ENCODE assay signal across 25 mouse cellular contexts in the genomic region with DNA sequence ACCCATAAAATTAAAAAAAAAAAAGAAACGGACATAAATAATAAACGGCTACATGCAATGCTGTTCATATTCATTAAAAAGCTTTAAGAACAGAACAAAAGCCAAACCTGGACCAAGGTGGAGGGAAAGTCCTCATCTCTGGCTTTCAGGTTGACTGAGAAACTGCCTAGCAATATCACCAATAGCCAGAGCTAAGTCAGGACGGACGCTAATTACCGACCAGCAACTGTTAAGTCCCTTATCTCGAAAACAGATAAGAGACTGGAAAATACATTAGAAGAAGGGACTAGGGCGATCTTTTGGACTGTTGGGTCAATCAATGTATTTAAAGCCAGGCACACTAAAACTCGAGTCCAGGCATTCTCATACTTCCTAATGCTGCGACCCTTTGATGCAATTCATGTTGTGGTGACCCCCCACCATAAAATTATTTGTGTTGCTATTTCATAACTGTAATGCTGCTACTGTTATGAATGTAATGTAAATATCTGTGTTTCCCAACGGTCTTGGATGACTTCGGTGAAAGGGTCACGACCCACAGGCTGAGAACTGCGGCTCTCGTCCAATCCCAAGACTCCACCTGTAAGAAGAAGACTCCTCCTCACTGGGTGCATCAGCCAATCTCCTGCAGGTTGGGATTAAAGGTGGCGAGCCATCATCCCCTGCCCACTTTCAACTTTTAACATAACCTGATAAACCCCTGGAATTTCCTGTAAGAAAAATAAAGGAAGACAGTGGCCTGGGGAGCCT. TPM values are rescaled to one million over a fixed set of nuclear protein-coding genes. Genes with fewer than 3 reads are reported as not detected.
A peak's percentile ranks its signal among the peaks of the same experiment; 100 is the strongest.
DNase-seq lines count a peak whose midpoint lies in the region; ATAC-seq and TF ChIP-seq lines count a peak whose summit lies in the region.
"Had no signal": no experiment of that assay in that cellular context is flagged by ENCODE, and none has a peak within 500 bp of the region (broad histone marks: within the 10 kb centered on the region; RNA-seq: fewer than 3 reads in every experiment).

No protein-coding gene starts in this region.

- no peak for DNase-seq in liver, embryonic 14.5 days (ENCODE audit: low read depth in 3 of 3, low spot score in 3 of 3)
- no peak for DNase-seq in liver, embryonic 11.5 days (ENCODE audit: low spot score)
- no peak for DNase-seq in gastrocnemius, adult 18-20 months (ENCODE audit: low spot score)
- DNase-seq in thymus, postnatal 10 days (ENCODE audit: low spot score in 2 of 2), result no peak
- DNase-seq: adrenal gland, adult 8-10 months; adrenal gland, postnatal 25 days; cerebellum, adult 18-20 months; cerebellum, adult 9-10 months; cerebellum, postnatal 14 days; forebrain, postnatal 0 days; gastrocnemius, postnatal 25 days; heart, adult 18-20 months; heart, postnatal 14 days; heart, postnatal 4 days had no signal

- peak overlapping the region; percentile 7; the same call in 1 of the 2 replicates for H3K9ac ChIP-seq in intestine, postnatal 0 days (ENCODE audit: low read depth, low read length)
- no peak overlapping the region for H3K9ac ChIP-seq in intestine, embryonic 16.5 days (ENCODE audit: low read depth, low read length)
- H3K9ac ChIP-seq in liver, embryonic 14.5 days (replicated peaks), result no peak overlapping the region
- no peak overlapping the region for H3K9ac ChIP-seq in liver, embryonic 11.5 days (ENCODE audit: low read depth, low read length)
- H3K9ac ChIP-seq: embryonic facial prominence, embryonic 12.5 days; embryonic facial prominence, embryonic 15.5 days; forebrain, postnatal 0 days; heart, embryonic 13.5 days; hindbrain, embryonic 14.5 days had no signal

- no peak for ATAC-seq in intestine, postnatal 0 days
- ATAC-seq in intestine, embryonic 16.5 days, result no peak
- ATAC-seq in liver, embryonic 14.5 days (ENCODE audit: insufficient read depth), result no peak
- no peak for ATAC-seq in liver, embryonic 11.5 days (replicated peaks; ENCODE audit: low FRiP score)
- ATAC-seq in megakaryocyte-erythroid progenitor cell, adult 5-6 weeks (replicated peaks; ENCODE audit: low FRiP score, low TSS enrichment, poor library complexity, severe bottlenecking), result peak; percentile 64
- ATAC-seq: activated CD4-positive, CD25-positive, alpha-beta regulatory T cell, adult 4 months; forebrain, embryonic 14.5 days; forebrain, postnatal 0 days; hindbrain, postnatal 0 days had no signal

- no peaks in the 10 kb centered on the region for H3K27me3 ChIP-seq in intestine, postnatal 0 days (replicated peaks; ENCODE audit: control insufficient read depth, insufficient read depth, low read length)
- no peaks in the 10 kb centered on the region for H3K27me3 ChIP-seq in intestine, embryonic 16.5 days (replicated peaks; ENCODE audit: control insufficient read depth, insufficient read depth, low read length)
- H3K27me3 ChIP-seq in liver, embryonic 14.5 days (ENCODE audit: control insufficient read depth, insufficient read depth, low read length), result no peaks in the 10 kb centered on the region
- H3K27me3 ChIP-seq in liver, embryonic 11.5 days (replicated peaks; ENCODE audit: control insufficient read depth, insufficient read depth, low read length), result no peaks in the 10 kb centered on the region
- H3K27me3 ChIP-seq: embryonic facial prominence, embryonic 12.5 days; embryonic facial prominence, embryonic 15.5 days; heart, embryonic 13.5 days had no signal

- 47% methylated on average over 15 of the region's 15 CpGs for WGBS in intestine, postnatal 0 days
- WGBS in intestine, embryonic 16.5 days, result 70% methylated on average over 15 of the region's 15 CpGs
- 41% methylated on average over 15 of the region's 15 CpGs for WGBS in liver, embryonic 14.5 days (ENCODE audit: insufficient replicate concordance)
- WGBS in liver, embryonic 11.5 days, result 60% methylated on average over 15 of the region's 15 CpGs

- H3K9me3 ChIP-seq in intestine, postnatal 0 days (ENCODE audit: control insufficient read depth), result no peaks in the 10 kb centered on the region
- H3K9me3 ChIP-seq in intestine, embryonic 16.5 days (ENCODE audit: control insufficient read depth, low read length), result no peaks in the 10 kb centered on the region
- H3K9me3 ChIP-seq in liver, embryonic 14.5 days (ENCODE audit: control insufficient read depth, low read length), result no peaks in the 10 kb centered on the region
- H3K9me3 ChIP-seq in liver, embryonic 11.5 days (ENCODE audit: control insufficient read depth, low read length), result no peaks in the 10 kb centered on the region
- H3K9me3 ChIP-seq: embryonic facial prominence, embryonic 15.5 days; heart, embryonic 10.5 days had no signal

- TF ChIP-seq CTCF in intestine, postnatal 0 days (IDR thresholded peaks at IDR 0.05; ENCODE audit: low read depth), result no peak
- TF ChIP-seq CTCF in liver, embryonic 14.5 days (IDR thresholded peaks at IDR 0.05; ENCODE audit: low read depth), result no peak

- H3K27ac ChIP-seq in intestine, postnatal 0 days (ENCODE audit: low read depth, low read length), result no peak overlapping the region
- no peak overlapping the region for H3K27ac ChIP-seq in intestine, embryonic 16.5 days (ENCODE audit: low read length)
- H3K27ac ChIP-seq in liver, embryonic 14.5 days, result no peak overlapping the region
- H3K27ac ChIP-seq in liver, embryonic 11.5 days (ENCODE audit: low read depth, low read length), result no peak overlapping the region
- H3K27ac ChIP-seq: embryonic facial prominence, embryonic 12.5 days; embryonic facial prominence, embryonic 15.5 days; heart, embryonic 10.5 days; heart, embryonic 13.5 days; hindbrain, embryonic 14.5 days; hindbrain, postnatal 0 days had no signal

- no peaks in the 10 kb centered on the region for H3K4me1 ChIP-seq in intestine, postnatal 0 days (replicated peaks; ENCODE audit: control insufficient read depth, insufficient read depth, low read length)
- no peaks in the 10 kb centered on the region for H3K4me1 ChIP-seq in intestine, embryonic 16.5 days (ENCODE audit: control insufficient read depth, insufficient read depth, low read length)
- peaks cover 0 to 6% of the 10 kb centered on the region in 2 experiments; a peak in 2 of 4 replicates for H3K4me1 ChIP-seq in liver, embryonic 14.5 days (replicated peaks; ENCODE audit: control insufficient read depth in 2 of 2, insufficient read depth in 2 of 2, low read length in 1 of 2)
- peaks cover 6% of the 10 kb centered on the region for H3K4me1 ChIP-seq in liver, embryonic 11.5 days (replicated peaks; ENCODE audit: control insufficient read depth, insufficient read depth, low read length)
- H3K4me1 ChIP-seq: embryonic facial prominence, embryonic 12.5 days; embryonic facial prominence, embryonic 15.5 days; heart, embryonic 10.5 days; heart, embryonic 13.5 days had no signal

- H3K36me3 ChIP-seq in intestine, postnatal 0 days (ENCODE audit: control insufficient read depth, insufficient read depth), result no peaks in the 10 kb centered on the region
- no peaks in the 10 kb centered on the region for H3K36me3 ChIP-seq in intestine, embryonic 16.5 days (ENCODE audit: control insufficient read depth, insufficient read depth, low read length)
- H3K36me3 ChIP-seq in liver, embryonic 14.5 days (replicated peaks; ENCODE audit: control insufficient read depth, insufficient read depth, low read depth), result no peaks in the 10 kb centered on the region
- H3K36me3 ChIP-seq in liver, embryonic 11.5 days (ENCODE audit: control insufficient read depth, insufficient read depth, low read length), result no peaks in the 10 kb centered on the region
- H3K36me3 ChIP-seq: embryonic facial prominence, embryonic 12.5 days; embryonic facial prominence, embryonic 15.5 days; heart, embryonic 10.5 days; heart, embryonic 13.5 days had no signal

- H3K4me3 ChIP-seq in intestine, postnatal 0 days (ENCODE audit: low read depth, low read length), result no peak overlapping the region
- H3K4me3 ChIP-seq in intestine, embryonic 16.5 days (ENCODE audit: low read length), result no peak overlapping the region
- no peak overlapping the region for H3K4me3 ChIP-seq in liver, embryonic 14.5 days (ENCODE audit: insufficient read depth in 1 of 2, low read depth in 2 of 2, low read length in 2 of 2)
- H3K4me3 ChIP-seq in liver, embryonic 11.5 days (ENCODE audit: low read depth, low read length), result no peak overlapping the region
- H3K4me3 ChIP-seq: embryonic facial prominence, embryonic 12.5 days; embryonic facial prominence, embryonic 15.5 days; heart, embryonic 10.5 days; heart, embryonic 13.5 days had no signal

- TF ChIP-seq EP300 in liver, embryonic 14.5 days (IDR thresholded peaks at IDR 0.05; ENCODE audit: low read depth), result peak; percentile 37; the same call in 1 of the 2 replicates

- no peak overlapping the region for H3K4me2 ChIP-seq in intestine, postnatal 0 days (replicated peaks; ENCODE audit: low read depth)
- H3K4me2 ChIP-seq in intestine, embryonic 16.5 days (ENCODE audit: low read depth, low read length), result no peak overlapping the region
- no peak overlapping the region for H3K4me2 ChIP-seq in liver, embryonic 14.5 days (ENCODE audit: low read depth)
- H3K4me2 ChIP-seq in liver, embryonic 11.5 days, result no peak overlapping the region; the same call in 1 of the 2 replicates
- H3K4me2 ChIP-seq: embryonic facial prominence, embryonic 12.5 days; embryonic facial prominence, embryonic 15.5 days; heart, embryonic 13.5 days; hindbrain, embryonic 14.5 days had no signal

RNA-seq across cellular contexts. Expression of a gene that starts 7.6 kb away (rescaled TPM):
- 263 and 296 TPM in 2 replicates for polyA plus RNA-seq in intestine, postnatal 0 days (2015; fragmentation: Nextera tagmentation; extraction: Ambion mirVana)
- 21.4 and 39.8 TPM in 2 replicates for polyA plus RNA-seq in intestine, embryonic 16.5 days (2015; fragmentation: Nextera tagmentation; extraction: Ambion mirVana)
- 17.6 and 20.6 TPM in 2 replicates for polyA plus RNA-seq in liver, embryonic 14.5 days (2012; rRNA removed)
- 16.1 and 16.7 TPM in 2 replicates for polyA plus RNA-seq in liver, embryonic 14.5 days (2014; fragmentation: Nextera tagmentation; extraction: Ambion mirVana)
- polyA plus RNA-seq in liver, embryonic 11.5 days (2014; fragmentation: Nextera tagmentation; extraction: Ambion mirVana), result 13.9 and 14.1 TPM in 2 replicates
- 23.9 and 24.2 TPM in 2 replicates for total RNA-seq in megakaryocyte-erythroid progenitor cell, adult 5-6 weeks (2014; fragmentation: Nextera tagmentation)
- total RNA-seq in megakaryocyte-erythroid progenitor cell, adult 5-6 weeks (2017), result 13.8 and 16.7 TPM in 2 replicates
- total RNA-seq in gastrocnemius, adult 18-20 months (2021), result 10 to 100 TPM; 10.3 to 10.8 TPM

RNA-seq across cellular contexts. Expression of a gene that starts 41.9 kb away (rescaled TPM):
- 492 and 500 TPM in 2 replicates for polyA plus RNA-seq in intestine, postnatal 0 days (2015; fragmentation: Nextera tagmentation; extraction: Ambion mirVana)
- 394 and 410 TPM in 2 replicates for polyA plus RNA-seq in intestine, embryonic 16.5 days (2015; fragmentation: Nextera tagmentation; extraction: Ambion mirVana)
- polyA plus RNA-seq in liver, embryonic 14.5 days (2012; rRNA removed), result 62.5 and 109 TPM in 2 replicates
- 255 and 261 TPM in 2 replicates for polyA plus RNA-seq in liver, embryonic 14.5 days (2014; fragmentation: Nextera tagmentation; extraction: Ambion mirVana)
- polyA plus RNA-seq in liver, embryonic 11.5 days (2014; fragmentation: Nextera tagmentation; extraction: Ambion mirVana), result 430 and 458 TPM in 2 replicates
- total RNA-seq in megakaryocyte-erythroid progenitor cell, adult 5-6 weeks (2014; fragmentation: Nextera tagmentation), result 142 and 148 TPM in 2 replicates
- total RNA-seq in megakaryocyte-erythroid progenitor cell, adult 5-6 weeks (2017), result 204 and 300 TPM in 2 replicates
- total RNA-seq in gastrocnemius, adult 18-20 months (2021), result 100 to 1,000 TPM; 138 to 152 TPM

RNA-seq across cellular contexts. Expression of a gene that starts 54.9 kb away (rescaled TPM):
- polyA plus RNA-seq in intestine, postnatal 0 days (2015; fragmentation: Nextera tagmentation; extraction: Ambion mirVana), result 14.0 and 15.8 TPM in 2 replicates
- 20.4 and 21.6 TPM in 2 replicates for polyA plus RNA-seq in intestine, embryonic 16.5 days (2015; fragmentation: Nextera tagmentation; extraction: Ambion mirVana)
- polyA plus RNA-seq in liver, embryonic 14.5 days (2012; rRNA removed), result 0.15 and 0.48 TPM in 2 replicates
- polyA plus RNA-seq in liver, embryonic 14.5 days (2014; fragmentation: Nextera tagmentation; extraction: Ambion mirVana), result 0.80 and 1.2 TPM in 2 replicates
- polyA plus RNA-seq in liver, embryonic 11.5 days (2014; fragmentation: Nextera tagmentation; extraction: Ambion mirVana), result 3.2 and 3.9 TPM in 2 replicates
- 0.27 and 1.5 TPM in 2 replicates for total RNA-seq in megakaryocyte-erythroid progenitor cell, adult 5-6 weeks (2014; fragmentation: Nextera tagmentation)
- total RNA-seq in megakaryocyte-erythroid progenitor cell, adult 5-6 weeks (2017), result 0.65 and 1.8 TPM in 2 replicates
- total RNA-seq in gastrocnemius, adult 18-20 months (2021), result under 1 TPM in 1 of 2 experiments, not detected in 1; 0.09 TPM
